Mouse (Mus musculus) liver, embryonic 14.5 days (tissue): Measurements from ENCODE around the gene Ppp1r15a.

ENCODE experiments used
- CTCF ChIP-seq: IDR thresholded peaks from 2 replicates; pipeline ENCODE4 v1.5.1; 2016; ENCODE audit warnings: antibody characterized with exemption, low read depth, control low read depth
- EP300 ChIP-seq: IDR thresholded peaks from 2 replicates; pipeline ENCODE4 v1.6.1; 2016; ENCODE audit warnings: antibody characterized with exemption, low read depth

DNA sequence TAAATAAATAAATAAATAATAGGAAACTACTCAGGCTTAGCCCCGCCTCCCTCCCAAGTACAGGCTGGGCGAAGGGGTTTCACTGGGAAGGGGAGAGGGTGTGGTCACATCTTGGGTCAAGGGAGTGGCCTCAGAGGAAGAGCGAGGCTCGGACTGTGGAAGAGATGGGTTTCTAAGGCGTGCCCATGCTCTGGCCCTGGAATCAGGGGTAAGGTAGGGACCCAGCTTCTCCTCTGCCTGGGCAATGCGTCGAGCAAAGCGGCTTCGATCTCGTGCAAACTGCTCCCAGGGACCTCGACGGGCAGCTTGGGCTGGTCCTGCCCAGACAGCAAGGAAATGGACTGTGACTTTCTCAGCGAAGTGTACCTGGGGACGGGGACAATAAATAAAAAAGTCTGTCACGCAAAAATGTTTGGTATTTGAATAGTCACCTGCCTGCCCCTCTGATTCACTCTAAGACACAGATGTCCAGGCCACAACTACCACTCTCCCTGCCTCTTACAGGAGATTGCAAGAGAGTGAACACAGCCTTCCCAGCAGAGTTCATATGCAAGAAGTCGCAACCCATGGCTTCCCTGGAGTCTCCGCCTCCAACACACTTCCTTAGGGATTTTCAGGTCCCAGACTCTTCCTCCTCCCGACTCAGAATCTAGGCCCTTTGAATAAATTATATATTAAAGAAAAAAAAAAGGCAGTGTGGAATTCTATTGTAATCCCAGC is 3.0 kb downstream of the Ppp1r15a start:
- TF ChIP-seq EP300 (no peak), CTCF (no peak)
